Mouse (Mus musculus) liver, adult 2 months (tissue): ENCODE measurements at regions not wholly inside any gene's neighbourhood (a gene's known extent, or its start where the extent isn't known, plus 50 kb on each side); places are given as distances from the start of the nearest gene placed in this dataset.

Experiments used
- DNase-seq: peaks from one replicate; pipeline ENCODE4 v3.0.0-alpha.2; 2011; ENCODE audit warnings: low read depth, low spot score; ENCODE audit errors: extremely low read depth
- H3K27ac ChIP-seq: fragments of 200-500 bp; replicated peaks from 2 replicates; pipeline ENCODE4 v1.5.1; 2012; ENCODE audit warnings: low read depth, mild to moderate bottlenecking, control low read depth, inconsistent platforms, low read length; ENCODE audit not compliant: insufficient read depth
- H3K27me3 ChIP-seq: fragments of 200-500 bp; 2 replicates; pipeline ENCODE4 v1.6.1; 2012; ENCODE audit warnings: mild to moderate bottlenecking, moderate library complexity, low read length, inconsistent platforms; ENCODE audit not compliant: control insufficient read depth, insufficient read depth
- H3K36me3 ChIP-seq: fragments of 200-500 bp; 2 replicates; pipeline ENCODE4 v1.6.1; 2012; ENCODE audit warnings: low read length, inconsistent platforms; ENCODE audit not compliant: control insufficient read depth, insufficient read depth
- H3K4me1 ChIP-seq: fragments of 200-500 bp; 2 replicates; pipeline ENCODE4 v1.6.1; 2011; ENCODE audit warnings: low read length; ENCODE audit not compliant: control insufficient read depth, insufficient read depth
- H3K4me3 ChIP-seq: fragments of 200-500 bp; 2 replicates; pipeline ENCODE4 v1.5.1; 2011; ENCODE audit warnings: low read depth, mild to moderate bottlenecking, control low read depth, low read length, moderate library complexity; ENCODE audit not compliant: insufficient read depth
- H3K79me2 ChIP-seq: fragments of 200-500 bp; 2 replicates; pipeline ENCODE4 v1.6.1; 2012; ENCODE audit warnings: inconsistent platforms, mild to moderate bottlenecking, low read length, moderate library complexity; ENCODE audit not compliant: control insufficient read depth, insufficient read depth
- H3K9ac ChIP-seq: fragments of 200-500 bp; 2 replicates; pipeline ENCODE4 v1.6.1; 2012; ENCODE audit warnings: low read depth, mild to moderate bottlenecking, control low read depth, inconsistent platforms, low read length
- CTCF ChIP-seq: fragments of 200-500 bp; IDR thresholded peaks from 2 replicates; pipeline ENCODE4 v1.5.1; 2011; ENCODE audit warnings: low read depth, low read length, control low read depth
- POLR2A ChIP-seq: fragments of 200-500 bp; IDR thresholded peaks from 2 replicates; pipeline ENCODE4 v1.6.1; 2011; ENCODE audit warnings: low read length, control low read depth; ENCODE audit not compliant: insufficient read depth; ENCODE audit errors: extremely low read depth
- WGBS: fragments of 180-500 bp; shearing (Covaris S2); methylation state at CpG from one replicate; pipeline ENCODE4 v1.1.7; 2018; 5-methylcytosine and 5-hydroxymethylcytosine counted together

GRCm38 (mm10) chr7:39933946-39934345 is 416.4 kb downstream of the Zfp619 start:
- H3K36me3 ChIP-seq: no peaks in the 10 kb centered on the region
- no peaks in the 10 kb centered on the region for H3K27me3 ChIP-seq
- WGBS: 9% methylated on average over 1 of the region's 1 CpGs
- DNase-seq: peak; percentile 100
- TF ChIP-seq POLR2A (no peak), CTCF (no peak)
- no peak overlapping the region for H3K4me3 ChIP-seq
- H3K79me2 ChIP-seq: no peaks in the 10 kb centered on the region
- H3K27ac ChIP-seq: peak overlapping the region; percentile 60
- no peak overlapping the region for H3K9ac ChIP-seq
- peaks cover 3% of the 10 kb centered on the region; the same call in 1 of the 2 replicates for H3K4me1 ChIP-seq

- no peak for TF ChIP-seq POLR2A
- no peak for TF ChIP-seq CTCF
- H3K79me2 ChIP-seq: no peaks in the 10 kb centered on the region
- no peak for DNase-seq
- H3K4me3 ChIP-seq: no peak overlapping the region
- WGBS: 90% methylated on average over 4 of the region's 4 CpGs
- H3K36me3 ChIP-seq: no peaks in the 10 kb centered on the region
- no peaks in the 10 kb centered on the region for H3K27me3 ChIP-seq
- H3K27ac ChIP-seq: no peak overlapping the region
- peaks cover 3% of the 10 kb centered on the region; the same call in 1 of the 2 replicates for H3K4me1 ChIP-seq
- no peak overlapping the region for H3K9ac ChIP-seq
Measured at GRCm38 (mm10) chr7:39937262-39937661, 419.7 kb downstream of the Zfp619 start.

DNA sequence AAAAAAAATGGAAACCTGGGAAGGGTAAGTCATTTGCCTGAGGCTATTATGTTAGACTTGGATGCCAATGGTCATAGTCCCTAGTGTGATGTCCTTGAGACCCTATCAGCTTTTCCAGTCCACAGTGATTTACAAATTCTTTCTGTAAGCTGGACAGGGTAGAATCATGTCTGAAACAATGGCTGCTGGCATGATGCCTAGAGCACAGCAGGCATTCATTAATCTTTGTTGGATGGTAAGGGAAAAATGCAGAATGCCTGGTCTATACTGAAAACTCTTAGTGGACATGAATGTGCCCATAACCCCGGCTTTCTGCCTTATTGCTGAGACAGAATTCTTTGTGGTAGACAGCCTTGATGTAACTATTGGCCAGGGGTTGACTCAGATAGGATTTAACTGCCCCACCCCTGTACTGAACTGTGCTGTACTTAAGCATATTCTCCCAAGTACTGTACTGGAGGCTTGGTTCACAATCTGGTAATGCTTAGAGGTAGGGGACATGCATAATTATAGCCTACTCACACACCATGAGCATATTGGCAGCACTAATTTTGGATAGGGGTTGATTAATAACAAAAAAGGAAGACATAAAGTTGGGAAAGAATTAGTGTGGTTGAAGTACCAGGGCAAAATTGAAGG is 424.8 kb downstream of the Zfp619 start:
- Histone ChIP-seq H3K36me3 (no peaks in the 10 kb centered on the region), H3K27ac (no peak overlapping the region), H3K4me1 (no peaks in the 10 kb centered on the region), H3K9ac (no peak overlapping the region), H3K79me2 (no peaks in the 10 kb centered on the region), H3K27me3 (no peaks in the 10 kb centered on the region), H3K4me3 (no peak overlapping the region)
- no peak for TF ChIP-seq POLR2A
- TF ChIP-seq CTCF: no peak
- 71% methylated on average over 1 of the region's 1 CpGs for WGBS
- DNase-seq: no peak

- Histone ChIP-seq H3K27me3 (no peaks in the 10 kb centered on the region), H3K36me3 (no peaks in the 10 kb centered on the region), H3K4me3 (no peak overlapping the region), H3K79me2 (no peaks in the 10 kb centered on the region), H3K4me1 (no peaks in the 10 kb centered on the region), H3K27ac (no peak overlapping the region), H3K9ac (no peak overlapping the region)
- no peak for DNase-seq
- TF ChIP-seq CTCF: no peak
- TF ChIP-seq POLR2A: no peak
- WGBS: 71% methylated on average over 7 of the region's 7 CpGs
Measured at GRCm38 (mm10) chr7:39954110-39954509, 436.5 kb downstream of the Zfp619 start.

- no peak overlapping the region for H3K27ac ChIP-seq
- H3K4me1 ChIP-seq: no peaks in the 10 kb centered on the region
- H3K79me2 ChIP-seq: no peaks in the 10 kb centered on the region
- TF ChIP-seq POLR2A (no peak), CTCF (no peak)
- H3K27me3 ChIP-seq: no peaks in the 10 kb centered on the region
- no peak overlapping the region for H3K4me3 ChIP-seq
- H3K36me3 ChIP-seq: no peaks in the 10 kb centered on the region
- no peak overlapping the region for H3K9ac ChIP-seq
- DNase-seq: peak; percentile 39
Measured at GRCm38 (mm10) chr7:39954931-39955330, 437.4 kb downstream of the Zfp619 start.

DNA sequence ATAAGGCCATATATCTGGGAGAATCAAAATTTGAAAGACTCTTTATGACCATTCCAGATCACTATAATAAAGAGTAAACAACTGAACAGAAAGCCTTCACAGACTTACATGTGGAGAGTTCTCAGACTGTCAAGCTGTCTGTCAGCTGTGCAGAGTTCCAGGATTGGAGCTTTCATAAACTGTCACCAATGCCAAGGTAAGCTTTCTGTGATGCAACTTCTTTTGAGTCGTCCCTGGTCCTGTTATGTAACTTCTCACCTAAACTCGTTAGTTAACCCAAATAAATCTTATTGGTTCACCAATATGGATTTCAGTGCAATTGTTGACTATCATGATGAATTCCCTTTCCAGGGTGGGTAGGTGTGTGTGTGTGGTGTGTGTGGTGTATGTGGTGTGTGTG is 460.6 kb downstream of the Zfp619 start:
- TF ChIP-seq CTCF (no peak), POLR2A (no peak)
- peak; percentile 98 for DNase-seq
- Histone ChIP-seq H3K27ac (peak overlapping the region; percentile 77), H3K4me3 (no peak overlapping the region), H3K9ac (no peak overlapping the region), H3K27me3 (no peaks in the 10 kb centered on the region), H3K4me1 (peaks cover 15% of the 10 kb centered on the region), H3K36me3 (no peaks in the 10 kb centered on the region), H3K79me2 (no peaks in the 10 kb centered on the region)
- WGBS: 14% methylated on average over 2 of the region's 2 CpGs
